Mouse (Mus musculus) hindbrain, embryonic 13.5 days (tissue): ENCODE data around the gene Serpina3j. TPM values are rescaled to one million over a fixed set of nuclear protein-coding genes. Genes with fewer than 3 reads are reported as not detected.
"Not testable (repeated sequence)": the region's sequence is repeated elsewhere in the genome, so short reads cannot be mapped to it uniquely, and the experiment has no call there.

Source experiments
- ATAC-seq: fragments of 200-750 bp; cut with Nextera tagmentation; 2 replicates; pipeline ENCODE4 v1.8.0; 2017; ENCODE audit warnings: moderate TSS enrichment; ENCODE audit not compliant: low FRiP score
- H3K27ac ChIP-seq: fragments of 300-500 bp; sonication (generic); 2 replicates; pipeline ENCODE4 v1.5.1; 2015; ENCODE audit warnings: inconsistent platforms, mild to moderate bottlenecking, moderate library complexity
- H3K27me3 ChIP-seq: fragments of 300-500 bp; sonication (generic); 2 replicates; pipeline ENCODE4 v1.6.1; 2015; ENCODE audit warnings: mild to moderate bottlenecking, inconsistent platforms
- H3K36me3 ChIP-seq: fragments of 300-500 bp; sonication (generic); 2 replicates; pipeline ENCODE4 v1.6.1; 2015; ENCODE audit warnings: mild to moderate bottlenecking, inconsistent platforms
- H3K4me1 ChIP-seq: fragments of 300-500 bp; sonication (generic); replicated peaks from 2 replicates; pipeline ENCODE4 v1.6.1; 2015; ENCODE audit warnings: inconsistent platforms
- H3K4me2 ChIP-seq: fragments of 300-500 bp; sonication (generic); 2 replicates; pipeline ENCODE4 v1.6.1; 2015; ENCODE audit warnings: inconsistent platforms, mild to moderate bottlenecking, moderate library complexity
- H3K4me3 ChIP-seq: fragments of 300-500 bp; sonication (generic); 2 replicates; pipeline ENCODE4 v1.5.1; 2015; ENCODE audit warnings: mild to moderate bottlenecking, inconsistent platforms
- H3K9ac ChIP-seq: fragments of 300-500 bp; sonication (generic); 2 replicates; pipeline ENCODE4 v1.6.1; 2015; ENCODE audit warnings: mild to moderate bottlenecking, inconsistent platforms
- H3K9me3 ChIP-seq: fragments of 300-500 bp; sonication (generic); 2 replicates; pipeline ENCODE4 v1.6.1; 2016; ENCODE audit warnings: inconsistent platforms
- WGBS: fragments of 180-500 bp; shearing (Covaris S2); methylation state at CpG from one replicate; pipeline ENCODE4 v1.1.7; 2015; 5-methylcytosine and 5-hydroxymethylcytosine counted together
- polyA plus RNA-seq: library from polyadenylated mRNA; unstranded; fragments of >200 nt; fragmentation: Nextera tagmentation; extraction: Ambion mirVana; gene quantifications from 2 replicates; pipeline ENCODE4 v1.2.1, GENCODE M21; 2015

The Serpina3j gene
- not detected in 2 replicates for polyA plus RNA-seq

GRCm38 (mm10) chr12:104314253-104314652 lies at the start of gene Serpina3j:
Gene Serpina3j (plus strand): TSS chr12:104314553.
- Histone ChIP-seq H3K27ac (no peak within 1 kb of the TSS), H3K27me3 (no peaks in the 10 kb centered on the region), H3K4me1 (no peaks in the 10 kb centered on the region), H3K9ac (no peak within 1 kb of the TSS), H3K4me3 (no peak within 1 kb of the TSS), H3K9me3 (peaks cover 6% of the 10 kb centered on the region; the same call in 1 of the 2 replicates), H3K4me2 (no peak within 1 kb of the TSS), H3K36me3 (no peaks in the 10 kb centered on the region)
- WGBS: 95% methylated on average over 1 of the region's 1 CpGs
- ATAC-seq: no peak

GRCm38 (mm10) chr12:104266374-104266773 lies 48.0 kb upstream of the Serpina3j start:
- no peak for ATAC-seq
- no peaks in the 10 kb centered on the region for H3K9me3 ChIP-seq
- H3K4me3 ChIP-seq: no peak overlapping the region
- no peaks in the 10 kb centered on the region for H3K4me1 ChIP-seq
- 87% methylated on average over 3 of the region's 3 CpGs for WGBS
- no peak overlapping the region for H3K4me2 ChIP-seq
- no peaks in the 10 kb centered on the region for H3K27me3 ChIP-seq
- H3K27ac ChIP-seq: no peak overlapping the region
- H3K9ac ChIP-seq: no peak overlapping the region
- H3K36me3 ChIP-seq: no peaks in the 10 kb centered on the region

- ATAC-seq: no peak
- 82% methylated on average over 18 of the region's 18 CpGs for WGBS
- Histone ChIP-seq H3K9ac (no peak overlapping the region), H3K27ac (no peak overlapping the region), H3K36me3 (no peaks in the 10 kb centered on the region), H3K9me3 (no peaks in the 10 kb centered on the region), H3K4me1 (peaks cover 7% of the 10 kb centered on the region; the same call in 1 of the 2 replicates), H3K4me3 (no peak overlapping the region), H3K4me2 (no peak overlapping the region), H3K27me3 (no peaks in the 10 kb centered on the region)
Observed at GRCm38 (mm10) chr12:104278216-104279055, 35.9 kb upstream of the Serpina3j start.

GRCm38 (mm10) chr12:104279056-104279435 lies 35.3 kb upstream of the Serpina3j start:
- H3K27me3 ChIP-seq: no peaks in the 10 kb centered on the region
- H3K4me3 ChIP-seq: no peak overlapping the region
- no peaks in the 10 kb centered on the region for H3K36me3 ChIP-seq
- H3K9ac ChIP-seq: no peak overlapping the region
- 28% methylated on average over 3 of the region's 3 CpGs for WGBS
- H3K27ac ChIP-seq: no peak overlapping the region
- peaks cover 7% of the 10 kb centered on the region; the same call in 1 of the 2 replicates for H3K4me1 ChIP-seq
- no peaks in the 10 kb centered on the region for H3K9me3 ChIP-seq
- no peak for ATAC-seq
- H3K4me2 ChIP-seq: no peak overlapping the region

- H3K4me3 ChIP-seq: no peak overlapping the region
- no peak overlapping the region for H3K27ac ChIP-seq
- H3K9ac ChIP-seq: no peak overlapping the region
- 90% methylated on average over 11 of the region's 11 CpGs for WGBS
- H3K4me1 ChIP-seq: peaks cover 7% of the 10 kb centered on the region; the same call in 1 of the 2 replicates
- no peaks in the 10 kb centered on the region for H3K27me3 ChIP-seq
- H3K4me2 ChIP-seq: no peak overlapping the region
- ATAC-seq: no peak
- no peaks in the 10 kb centered on the region for H3K36me3 ChIP-seq
- no peaks in the 10 kb centered on the region for H3K9me3 ChIP-seq
Observed at GRCm38 (mm10) chr12:104283380-104283779, 31.0 kb upstream of the Serpina3j start.

- H3K36me3 ChIP-seq: no peaks in the 10 kb centered on the region
- H3K4me3 ChIP-seq: no peak overlapping the region
- no peaks in the 10 kb centered on the region for H3K27me3 ChIP-seq
- H3K4me2 ChIP-seq: no peak overlapping the region
- H3K4me1 ChIP-seq: no peaks in the 10 kb centered on the region
- no peak overlapping the region for H3K9ac ChIP-seq
- no peak for ATAC-seq
- H3K27ac ChIP-seq: no peak overlapping the region
- no peaks in the 10 kb centered on the region for H3K9me3 ChIP-seq
Observed at GRCm38 (mm10) chr12:104288336-104288735, 26.0 kb upstream of the Serpina3j start.

GRCm38 (mm10) chr12:104289872-104290271 lies 24.5 kb upstream of the Serpina3j start:
- ATAC-seq: no peak
- H3K27ac ChIP-seq: no peak overlapping the region
- no peaks in the 10 kb centered on the region for H3K4me1 ChIP-seq
- WGBS: 63% methylated on average over 3 of the region's 4 CpGs
- no peaks in the 10 kb centered on the region for H3K36me3 ChIP-seq
- no peak overlapping the region for H3K9ac ChIP-seq
- no peak overlapping the region for H3K4me2 ChIP-seq
- H3K4me3 ChIP-seq: no peak overlapping the region
- no peaks in the 10 kb centered on the region for H3K27me3 ChIP-seq
- no peaks in the 10 kb centered on the region for H3K9me3 ChIP-seq

- Histone ChIP-seq H3K9me3 (no peaks in the 10 kb centered on the region), H3K4me3 (no peak overlapping the region), H3K27me3 (no peaks in the 10 kb centered on the region), H3K36me3 (no peaks in the 10 kb centered on the region), H3K4me2 (no peak overlapping the region), H3K4me1 (no peaks in the 10 kb centered on the region), H3K27ac (no peak overlapping the region), H3K9ac (no peak overlapping the region)
- no peak for ATAC-seq
- 93% methylated on average over 2 of the region's 2 CpGs for WGBS
Observed at GRCm38 (mm10) chr12:104293963-104294362, 20.4 kb upstream of the Serpina3j start.

- no peak overlapping the region for H3K4me3 ChIP-seq
- no peak overlapping the region for H3K27ac ChIP-seq
- H3K9ac ChIP-seq: no peak overlapping the region
- no peaks in the 10 kb centered on the region for H3K9me3 ChIP-seq
- no peaks in the 10 kb centered on the region for H3K27me3 ChIP-seq
- WGBS: 93% methylated on average over 2 of the region's 2 CpGs
- H3K4me1 ChIP-seq: no peaks in the 10 kb centered on the region
- no peak overlapping the region for H3K4me2 ChIP-seq
- no peaks in the 10 kb centered on the region for H3K36me3 ChIP-seq
- no peak for ATAC-seq
Observed at GRCm38 (mm10) chr12:104298049-104298448, 16.3 kb upstream of the Serpina3j start.

GRCm38 (mm10) chr12:104305991-104306390 lies 8.4 kb upstream of the Serpina3j start:
- peaks cover 5% of the 10 kb centered on the region; the same call in 1 of the 2 replicates for H3K9me3 ChIP-seq
- H3K4me3 ChIP-seq: no peak overlapping the region
- H3K9ac ChIP-seq: no peak overlapping the region
- no peaks in the 10 kb centered on the region for H3K4me1 ChIP-seq
- H3K27ac ChIP-seq: no peak overlapping the region
- H3K27me3 ChIP-seq: no peaks in the 10 kb centered on the region
- no peaks in the 10 kb centered on the region for H3K36me3 ChIP-seq
- no peak for ATAC-seq
- 89% methylated on average over 4 of the region's 4 CpGs for WGBS
- H3K4me2 ChIP-seq: no peak overlapping the region

GRCm38 (mm10) chr12:104322454-104322853 lies 8.1 kb downstream of the Serpina3j start:
- ATAC-seq: no peak
- no peaks in the 10 kb centered on the region for H3K36me3 ChIP-seq
- no peak overlapping the region for H3K9ac ChIP-seq
- no peak overlapping the region for H3K27ac ChIP-seq
- WGBS: 85% methylated on average over 1 of the region's 1 CpGs
- no peak overlapping the region for H3K4me3 ChIP-seq
- H3K9me3 ChIP-seq: no peaks in the 10 kb centered on the region
- no peak overlapping the region for H3K4me2 ChIP-seq
- no peaks in the 10 kb centered on the region for H3K4me1 ChIP-seq
- no peaks in the 10 kb centered on the region for H3K27me3 ChIP-seq

GRCm38 (mm10) chr12:104331701-104332100 lies 17.3 kb downstream of the Serpina3j start:
- no peak for ATAC-seq
- no peak overlapping the region for H3K27ac ChIP-seq
- no peaks in the 10 kb centered on the region for H3K4me1 ChIP-seq
- 28% methylated on average over 1 of the region's 1 CpGs for WGBS
- no peaks in the 10 kb centered on the region for H3K36me3 ChIP-seq
- no peaks in the 10 kb centered on the region for H3K27me3 ChIP-seq
- no peaks in the 10 kb centered on the region for H3K9me3 ChIP-seq
- no peak overlapping the region for H3K4me2 ChIP-seq
- no peak overlapping the region for H3K9ac ChIP-seq
- H3K4me3 ChIP-seq: no peak overlapping the region

GRCm38 (mm10) chr12:104336873-104337272 lies 22.5 kb downstream of the Serpina3j start:
- H3K9ac ChIP-seq, H3K4me1 ChIP-seq, H3K27ac ChIP-seq, H3K27me3 ChIP-seq, ATAC-seq, H3K4me3 ChIP-seq, H3K36me3 ChIP-seq, H3K4me2 ChIP-seq, H3K9me3 ChIP-seq: not testable (repeated sequence)
